Mouse (Mus musculus): ENCODE results near the gene Gstt4.
"Not testable (repeated sequence)": the region's sequence is repeated elsewhere in the genome, so short reads cannot be mapped to it uniquely, and the experiment has no call there.

- not testable (repeated sequence) for TF ChIP-seq CTCF, POLR2A (IDR thresholded peaks at IDR 0.05; ENCODE audit: extremely low read depth, insufficient read depth, low read length)
These were observed 54.6 kb downstream of the Gstt4 start for GRCm38 (mm10) chr10:75767756-75768155.
